Mouse (Mus musculus) brain, embryonic 18.5 days (tissue): ENCODE results near the gene Vmn2r2.

Experiments
- DNase-seq: peaks from one replicate; pipeline ENCODE4 v3.0.0-alpha.2; 2012; ENCODE audit warnings: low read depth, low spot score

Vmn2r2 gene

GRCm38 (mm10) chr3:64141878-64142508, at the start of gene Vmn2r2:
TSS of gene Vmn2r2 (minus strand) at chr3:64141928.
- DNase-seq: no peak

GRCm38 (mm10) chr3:64113352-64114046, 28.2 kb downstream of the Vmn2r2 start:
- no peak for DNase-seq

DNA sequence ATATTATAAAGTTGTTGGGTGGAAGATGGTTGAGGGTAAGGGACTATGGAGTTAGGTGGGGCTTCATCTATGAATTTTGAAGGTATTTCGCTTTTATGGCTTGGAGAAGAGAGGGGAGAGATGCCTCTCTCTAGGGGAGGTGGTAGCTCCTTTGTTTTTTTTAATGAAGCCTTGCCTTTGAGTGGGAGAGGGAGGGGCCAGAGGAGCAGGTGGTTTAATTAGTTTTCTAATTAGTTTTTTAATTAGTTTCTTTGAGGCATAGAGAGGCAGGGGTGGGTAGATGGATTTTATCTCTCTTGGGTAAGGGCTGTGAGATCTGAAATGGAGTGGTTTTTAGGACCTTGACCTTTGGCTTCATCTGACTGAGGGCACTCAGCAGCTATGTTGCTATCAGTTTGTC, 29.0 kb downstream of the Vmn2r2 start:
- DNase-seq: no peak

DNA sequence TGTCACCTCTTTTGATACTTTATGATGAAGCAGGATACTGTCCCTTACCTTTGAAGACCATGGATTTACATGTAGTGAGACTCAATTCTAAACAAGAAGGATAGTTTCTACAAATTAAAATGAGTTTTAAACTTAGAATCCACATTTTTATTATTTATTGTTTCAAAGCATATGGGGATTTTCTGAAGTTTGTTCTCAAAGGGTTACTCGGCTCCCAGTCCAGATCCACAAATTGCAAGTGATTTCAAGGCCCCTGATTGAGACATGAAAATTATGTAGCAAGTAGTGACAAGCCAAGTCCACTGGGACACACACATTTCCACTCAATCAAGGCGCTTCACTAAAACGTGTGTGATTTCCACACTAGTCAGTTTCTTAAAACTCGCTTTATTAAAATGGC, 60.5 kb downstream of the Vmn2r2 start, which contains the start of gene Vmn2r1:
Gene Vmn2r1 (plus strand): TSS at position 301 of the 400 bp plus-strand sequence.
- DNase-seq: no peak
